Mouse (Mus musculus): ENCODE data around the gene Mrpl12. TPM values are rescaled to one million over a fixed set of nuclear protein-coding genes. Genes with fewer than 3 reads are reported as not detected.

Mrpl12 gene
- total and polyA plus RNA-seq, 3 experiments: 374 to 461 (median 457) TPM

DNA sequence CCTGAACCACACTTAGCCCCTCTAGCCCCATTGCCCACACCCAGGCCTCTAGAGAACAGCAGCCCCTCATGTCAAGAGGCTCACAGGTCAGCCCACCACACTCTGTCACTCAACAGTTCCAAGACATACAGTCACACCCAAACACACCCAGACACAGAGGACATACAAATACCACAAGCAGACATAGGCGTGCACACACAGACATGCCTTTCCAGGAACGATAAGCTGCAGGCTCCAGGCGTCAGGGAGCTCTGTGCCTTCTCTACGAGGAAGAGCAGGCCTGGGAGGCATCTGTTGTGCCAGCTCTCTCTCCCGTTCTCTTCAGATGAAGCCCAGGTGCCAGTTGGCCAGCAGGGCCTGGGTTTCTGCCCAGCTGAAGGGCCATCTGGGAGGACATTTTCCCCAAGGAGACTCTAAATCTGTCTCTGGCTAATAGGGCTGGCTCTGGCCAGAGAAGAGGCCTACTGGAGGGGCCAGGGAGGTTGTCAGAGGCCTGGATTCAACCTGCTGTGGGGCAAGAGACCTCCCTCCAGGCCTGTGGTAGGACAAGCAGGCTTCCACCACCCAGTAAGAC, 36.6 kb downstream of the Mrpl12 start:
- no peaks in the 10 kb centered on the region for H3K27me3 ChIP-seq (ENCODE audit: control insufficient read depth in 1 of 2, insufficient read depth in 2 of 2, low read length in 2 of 2)
- H3K4me1 ChIP-seq (ENCODE audit: control insufficient read depth in 1 of 2, insufficient read depth in 2 of 2, low read length in 2 of 2): peaks cover 5 to 13% of the 10 kb centered on the region in 2 experiments
- H3K9me3 ChIP-seq (replicated peaks; ENCODE audit: insufficient read depth, low read length): no peaks in the 10 kb centered on the region
- TF ChIP-seq MAZ (IDR thresholded peaks at IDR 0.05; ENCODE audit: low read depth, low read length) (no peak), HCFC1 (IDR thresholded peaks at IDR 0.05; ENCODE audit: low read depth, low read length) (no peak), TAL1 (IDR thresholded peaks at IDR 0.05; ENCODE audit: low read length) (no peak), ELF1 (IDR thresholded peaks at IDR 0.05; ENCODE audit: low read depth, low read length) (no peak), MAX (IDR thresholded peaks at IDR 0.05; ENCODE audit: low read length) (no peak), MEF2A (IDR thresholded peaks at IDR 0.05; ENCODE audit: extremely low read depth, insufficient replicate concordance, low read depth, low read length, poor library complexity, severe bottlenecking) (no peak), NRF1 (IDR thresholded peaks at IDR 0.05; ENCODE audit: insufficient read depth, low read depth, low read length, poor library complexity, severe bottlenecking) (no peak), RCOR1 (IDR thresholded peaks at IDR 0.05; ENCODE audit: low read depth, low read length) (no peak), JUND (IDR thresholded peaks at IDR 0.05; ENCODE audit: low read depth, low read length) (no peak), ETS1 (IDR thresholded peaks at IDR 0.05; ENCODE audit: low read depth, low read length) (no peak), UBTF (IDR thresholded peaks at IDR 0.05; ENCODE audit: borderline replicate concordance, insufficient read depth, low read depth, low read length) (no peak), POLR2A (IDR thresholded peaks at IDR 0.05; ENCODE audit: control insufficient read depth in 1 of 2, insufficient read depth in 1 of 2, low read depth in 1 of 2, low read length in 2 of 2, poor library complexity in 1 of 2) (no peak), ZC3H11A (IDR thresholded peaks at IDR 0.05; ENCODE audit: low read depth, low read length) (no peak), ZNF384 (IDR thresholded peaks at IDR 0.05; ENCODE audit: low read depth, low read length) (no peak), TCF12 (IDR thresholded peaks at IDR 0.05; ENCODE audit: low read depth, low read length) (no peak), CTCF (IDR thresholded peaks at IDR 0.05 in 2 of 3, conservative IDR thresholded peaks at IDR 0.05 in 1 of 3; ENCODE audit: control insufficient read depth in 1 of 3, insufficient read depth in 1 of 3, low read depth in 2 of 3, low read length in 3 of 3, poor library complexity in 1 of 3, severe bottlenecking in 1 of 3) (no peak), POLR2AphosphoS2 (IDR thresholded peaks at IDR 0.05; ENCODE audit: low read length) (no peak), MAFK (IDR thresholded peaks at IDR 0.05; ENCODE audit: borderline replicate concordance, low read depth, low read length) (no peak), E2F4 (IDR thresholded peaks at IDR 0.05; ENCODE audit: borderline replicate concordance, low read depth, low read length) (no peak), ZKSCAN1 (IDR thresholded peaks at IDR 0.05; ENCODE audit: low read depth, low read length) (no peak)
- no peak overlapping the region for H3K9ac ChIP-seq (ENCODE audit: control insufficient read depth, low read depth, low read length, poor library complexity, severe bottlenecking)
- H3K4me3 ChIP-seq (ENCODE audit: control insufficient read depth in 1 of 2, insufficient read depth in 1 of 2, low read depth in 2 of 2, low read length in 2 of 2): no peak overlapping the region
- H3K36me3 ChIP-seq (ENCODE audit: control insufficient read depth in 1 of 2, insufficient read depth in 2 of 2, low read length in 2 of 2): peaks cover 0 to 9% of the 10 kb centered on the region in 2 experiments; a peak in 2 of 4 replicates
- H3K79me2 ChIP-seq (ENCODE audit: control insufficient read depth, insufficient read depth, low read length, poor library complexity): no peaks in the 10 kb centered on the region
- H3K27ac ChIP-seq (ENCODE audit: control insufficient read depth, low read depth, low read length): no peak overlapping the region
- DNase-seq (ENCODE audit: low read depth, low spot score): no peak

DNA sequence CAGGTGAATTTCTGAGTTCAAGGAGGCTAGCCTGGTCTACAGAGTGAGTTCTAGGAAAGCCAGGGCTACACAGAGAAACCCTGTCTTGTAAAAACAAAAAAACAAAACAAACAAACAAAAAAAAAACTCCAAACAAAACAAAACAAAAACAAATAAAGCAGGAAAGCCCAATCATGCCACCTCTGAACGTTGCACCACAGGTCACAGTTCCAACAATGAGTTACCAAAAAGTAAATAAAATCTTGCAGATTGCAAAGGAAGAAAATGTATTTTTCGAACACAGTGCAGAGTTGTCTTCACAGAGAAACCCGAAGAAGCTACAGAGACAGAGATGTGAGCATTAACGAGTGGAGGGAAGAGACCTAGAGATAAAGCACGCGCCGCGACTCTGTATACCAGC, 38.2 kb downstream of the Mrpl12 start:
- Histone ChIP-seq H3K79me2 (ENCODE audit: control insufficient read depth, insufficient read depth, low read length, poor library complexity) (no peaks in the 10 kb centered on the region), H3K4me3 (ENCODE audit: control insufficient read depth in 1 of 2, insufficient read depth in 1 of 2, low read depth in 2 of 2, low read length in 2 of 2) (no peak overlapping the region), H3K9ac (ENCODE audit: control insufficient read depth, low read depth, low read length, poor library complexity, severe bottlenecking) (no peak overlapping the region), H3K4me1 (ENCODE audit: control insufficient read depth in 1 of 2, insufficient read depth in 2 of 2, low read length in 2 of 2) (peaks cover 9 to 27% of the 10 kb centered on the region in 2 experiments), H3K36me3 (ENCODE audit: control insufficient read depth in 1 of 2, insufficient read depth in 2 of 2, low read length in 2 of 2) (peaks cover 0 to 19% of the 10 kb centered on the region in 2 experiments; a peak in 2 of 4 replicates), H3K27ac (ENCODE audit: control insufficient read depth, low read depth, low read length) (no peak overlapping the region), H3K27me3 (ENCODE audit: control insufficient read depth in 1 of 2, insufficient read depth in 2 of 2, low read length in 2 of 2) (no peaks in the 10 kb centered on the region), H3K9me3 (replicated peaks; ENCODE audit: insufficient read depth, low read length) (no peaks in the 10 kb centered on the region)
- DNase-seq (ENCODE audit: low read depth, low spot score): no peak
- TF ChIP-seq GABPA (IDR thresholded peaks at IDR 0.05; ENCODE audit: low read depth, low read length) (no peak), ETS1 (IDR thresholded peaks at IDR 0.05; ENCODE audit: low read depth, low read length) (no peak), MYC (IDR thresholded peaks at IDR 0.05; ENCODE audit: low read depth, low read length) (no peak), MYB (IDR thresholded peaks at IDR 0.05; ENCODE audit: low read depth, low read length) (no peak), CTCF (IDR thresholded peaks at IDR 0.05 in 2 of 3, conservative IDR thresholded peaks at IDR 0.05 in 1 of 3; ENCODE audit: control insufficient read depth in 1 of 3, insufficient read depth in 1 of 3, low read depth in 2 of 3, low read length in 3 of 3, poor library complexity in 1 of 3, severe bottlenecking in 1 of 3) (no peak), E2F4 (IDR thresholded peaks at IDR 0.05; ENCODE audit: borderline replicate concordance, low read depth, low read length) (no peak)
